Mouse (Mus musculus) right cerebral cortex, postnatal 4 days (tissue): ENCODE measurements around the gene Qrich1.
A peak's percentile ranks its signal among the peaks of the same experiment; 100 is the strongest.

ENCODE experiments used
- DNase-seq: peaks from one replicate; pipeline ENCODE4 v3.0.0-alpha.2; 2022

The Qrich1 gene

GRCm38 (mm10) chr9:108493246-108493645 lies 23.4 kb upstream of the Qrich1 start:
- no peak for DNase-seq

- no peak for DNase-seq
Observed at GRCm38 (mm10) chr9:108494146-108494825, 22.3 kb upstream of the Qrich1 start.

- no peak for DNase-seq
Observed at GRCm38 (mm10) chr9:108494905-108495304, 21.7 kb upstream of the Qrich1 start.

- DNase-seq: no peak
Observed at GRCm38 (mm10) chr9:108499231-108499630, 17.4 kb upstream of the Qrich1 start.

- no peak for DNase-seq
Observed at GRCm38 (mm10) chr9:108499943-108500342, 16.7 kb upstream of the Qrich1 start.

GRCm38 (mm10) chr9:108506901-108507300 lies 9.7 kb upstream of the Qrich1 start:
- no peak for DNase-seq

GRCm38 (mm10) chr9:108507619-108508434 lies 8.8 kb upstream of the Qrich1 start, which contains the start of gene Qars:
Qars (plus strand) TSS chr9:108507706.
- peak; percentile 89 for DNase-seq

GRCm38 (mm10) chr9:108508776-108509175 lies 7.8 kb upstream of the Qrich1 start:
- no peak for DNase-seq

GRCm38 (mm10) chr9:108517253-108517930 lies 786 bp downstream of the Qrich1 start:
- DNase-seq: peak; percentile 90

GRCm38 (mm10) chr9:108517931-108518332 lies 1.3 kb downstream of the Qrich1 start:
- DNase-seq: peak; percentile 25

- DNase-seq: no peak
Observed at GRCm38 (mm10) chr9:108521604-108522003, 5.0 kb downstream of the Qrich1 start.

- no peak for DNase-seq
Observed at GRCm38 (mm10) chr9:108523341-108523740, 6.7 kb downstream of the Qrich1 start.

- no peak for DNase-seq
Observed at GRCm38 (mm10) chr9:108525400-108525799, 8.8 kb downstream of the Qrich1 start.

- no peak for DNase-seq
Observed at GRCm38 (mm10) chr9:108530954-108531353, 14.3 kb downstream of the Qrich1 start.

- no peak for DNase-seq
Observed at GRCm38 (mm10) chr9:108531496-108531895, 14.9 kb downstream of the Qrich1 start.

GRCm38 (mm10) chr9:108540846-108541245 lies 24.2 kb downstream of the Qrich1 start:
- DNase-seq: no peak

- no peak for DNase-seq
Observed at GRCm38 (mm10) chr9:108545986-108546385, 29.4 kb downstream of the Qrich1 start.

- no peak for DNase-seq
Observed at GRCm38 (mm10) chr9:108546875-108547274, 30.3 kb downstream of the Qrich1 start.

GRCm38 (mm10) chr9:108559169-108559568 lies 42.6 kb downstream of the Qrich1 start:
- DNase-seq: no peak

GRCm38 (mm10) chr9:108560227-108560841 lies 43.7 kb downstream of the Qrich1 start, which contains the start of gene Impdh2:
Impdh2 (plus strand) TSS chr9:108560286.
- DNase-seq: peak; percentile 88

- DNase-seq: no peak
Observed at GRCm38 (mm10) chr9:108563671-108564070, 47.1 kb downstream of the Qrich1 start.

GRCm38 (mm10) chr9:108564131-108564530 lies 47.5 kb downstream of the Qrich1 start:
- no peak for DNase-seq
